Mouse (Mus musculus) megakaryocyte progenitor cell, adult 5-6 weeks (primary cell): ENCODE measurements around the gene Hnrnpu. TPM values are rescaled to one million over a fixed set of nuclear protein-coding genes. Genes with fewer than 3 reads are reported as not detected.
"Not testable (repeated sequence)": the region's sequence is repeated elsewhere in the genome, so short reads cannot be mapped to it uniquely, and the experiment has no call there.

Source experiments
- ATAC-seq: replicated peaks from 2 replicates; pipeline ENCODE4 v1.8.0; 2016; ENCODE audit warnings: mild to moderate bottlenecking, moderate TSS enrichment, inconsistent platforms; ENCODE audit not compliant: poor library complexity
- total RNA-seq, 2 experiments: library from RNA; stranded (forward) in 1 of 2; stranded (reverse) in 1 of 2; fragments of 157-497, 149-512 nt in 1 of 2; fragments of 200-1000 nt in 1 of 2; gene quantifications; 2 replicates each; pipeline versions ENCODE4 v1.2.3 to v1.2.4; 2015 to 2017

Gene Hnrnpu
- total RNA-seq, 2 experiments from 2014 or later, result 490 to 703 TPM

DNA sequence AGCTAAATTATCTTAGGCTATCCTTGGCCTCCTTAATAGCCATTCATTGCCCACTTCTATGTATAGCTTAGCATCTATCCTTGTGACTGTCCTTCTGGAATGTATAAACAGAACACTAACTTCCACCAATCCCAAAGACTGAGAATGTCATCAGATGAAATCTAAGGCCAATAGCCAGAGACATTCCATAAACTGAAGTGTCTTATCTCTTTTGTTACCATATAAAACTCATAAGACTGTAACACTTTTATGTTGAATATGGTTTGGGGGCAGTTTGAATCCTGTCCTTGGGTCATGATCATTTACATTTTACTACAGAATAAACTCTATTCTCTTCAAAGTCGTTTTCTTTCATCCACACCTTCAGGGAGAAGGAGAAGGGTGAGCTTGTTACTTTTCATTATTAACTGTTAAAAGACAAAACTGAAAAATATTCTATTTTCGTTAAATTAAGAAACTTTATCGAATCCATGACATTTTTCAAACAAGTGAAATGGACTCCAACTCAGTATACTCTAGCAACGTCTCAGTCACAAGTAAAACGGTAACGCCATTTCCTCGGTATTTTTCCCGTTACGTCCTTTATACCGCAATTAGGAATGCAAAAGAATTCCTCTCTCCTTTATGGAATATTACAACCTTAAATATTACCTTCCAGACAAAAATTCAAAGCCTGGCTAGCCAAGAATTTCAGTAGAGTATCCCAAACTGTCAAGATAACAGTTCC is 20.2 kb downstream of the Hnrnpu start:
- no peak for ATAC-seq

DNA sequence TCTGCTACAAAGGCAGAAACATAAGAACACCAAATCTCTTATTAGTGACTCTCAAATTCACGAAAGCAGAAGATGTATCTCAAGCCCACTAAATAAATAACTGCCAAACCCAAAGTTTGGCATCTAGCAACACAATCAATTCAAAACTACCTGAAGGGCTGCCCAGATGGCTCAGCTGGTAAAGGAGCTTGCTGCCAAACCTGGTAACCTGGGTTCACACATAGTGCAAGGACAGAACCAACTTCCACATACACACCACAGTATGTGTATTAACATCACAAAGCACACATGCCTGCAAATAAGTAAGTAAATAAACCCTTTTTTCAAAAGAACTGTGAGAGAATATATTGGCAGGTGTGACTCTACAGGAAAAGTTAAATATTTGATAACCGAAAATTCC is 23.4 kb downstream of the Hnrnpu start:
- no peak for ATAC-seq

DNA sequence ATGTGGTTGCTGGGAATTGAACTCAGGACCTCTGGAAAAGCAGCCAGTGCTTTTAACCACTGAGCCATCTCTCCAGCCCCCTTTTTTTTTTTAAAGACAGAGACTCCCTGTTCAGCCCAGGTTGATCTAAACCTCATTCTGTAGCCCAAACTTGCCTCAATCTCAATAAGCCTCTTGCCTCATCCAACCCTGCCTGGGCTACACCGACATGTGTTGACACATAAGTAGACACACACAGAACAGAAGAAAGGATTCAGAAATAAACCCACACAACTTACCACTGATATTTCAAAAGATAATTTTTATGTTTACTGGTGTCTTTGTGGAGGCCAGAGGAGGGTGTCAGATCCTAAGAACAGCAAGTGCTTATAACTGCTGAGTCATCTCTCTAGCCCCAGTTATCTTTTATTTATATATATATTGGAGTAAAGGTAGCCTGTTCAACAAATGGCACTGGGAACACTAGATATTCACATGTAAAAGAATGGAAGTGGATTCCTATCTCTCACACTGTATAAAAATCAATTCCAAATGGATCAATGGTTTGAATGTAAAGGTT is 24.5 kb downstream of the Hnrnpu start:
- peak; percentile 45 for ATAC-seq

GRCm38 (mm10) chr1:178310128-178310527 is 27.5 kb downstream of the Hnrnpu start:
- 0 out of 2 replicates have a peak, but pooled peaks have one; percentile 47 for ATAC-seq

- ATAC-seq, result no peak
Measured at GRCm38 (mm10) chr1:178309487-178309886, 28.1 kb downstream of the Hnrnpu start.

- peak; percentile 91 for ATAC-seq
Measured at GRCm38 (mm10) chr1:178303425-178303824, 34.2 kb downstream of the Hnrnpu start.

GRCm38 (mm10) chr1:178301261-178301660 is 36.3 kb downstream of the Hnrnpu start:
- not testable (repeated sequence) for ATAC-seq

- ATAC-seq, result no peak
Measured at GRCm38 (mm10) chr1:178294051-178294450, 43.5 kb downstream of the Hnrnpu start.

DNA sequence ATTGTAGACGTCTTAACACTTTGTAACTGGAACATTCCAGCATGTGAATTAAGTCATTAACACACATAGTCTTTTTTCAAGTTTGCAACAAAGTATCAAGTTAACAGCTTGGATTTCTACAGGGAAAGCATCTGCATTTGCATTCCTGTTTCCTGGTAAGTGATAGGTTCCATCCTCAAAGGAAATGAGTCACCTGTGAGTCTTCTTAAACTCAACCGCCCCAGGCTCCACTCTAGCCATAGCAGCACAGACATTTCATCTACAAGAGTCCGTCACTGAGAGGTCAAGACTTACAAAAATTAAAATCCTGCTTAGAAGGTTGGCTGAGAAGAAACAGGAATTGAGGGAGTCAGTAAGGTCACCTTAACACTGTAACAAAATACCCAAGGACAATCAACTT is 45.9 kb downstream of the Hnrnpu start:
- ATAC-seq, result no peak

GRCm38 (mm10) chr1:178287601-178288176 is 49.9 kb downstream of the Hnrnpu start:
- ATAC-seq, result no peak

DNA sequence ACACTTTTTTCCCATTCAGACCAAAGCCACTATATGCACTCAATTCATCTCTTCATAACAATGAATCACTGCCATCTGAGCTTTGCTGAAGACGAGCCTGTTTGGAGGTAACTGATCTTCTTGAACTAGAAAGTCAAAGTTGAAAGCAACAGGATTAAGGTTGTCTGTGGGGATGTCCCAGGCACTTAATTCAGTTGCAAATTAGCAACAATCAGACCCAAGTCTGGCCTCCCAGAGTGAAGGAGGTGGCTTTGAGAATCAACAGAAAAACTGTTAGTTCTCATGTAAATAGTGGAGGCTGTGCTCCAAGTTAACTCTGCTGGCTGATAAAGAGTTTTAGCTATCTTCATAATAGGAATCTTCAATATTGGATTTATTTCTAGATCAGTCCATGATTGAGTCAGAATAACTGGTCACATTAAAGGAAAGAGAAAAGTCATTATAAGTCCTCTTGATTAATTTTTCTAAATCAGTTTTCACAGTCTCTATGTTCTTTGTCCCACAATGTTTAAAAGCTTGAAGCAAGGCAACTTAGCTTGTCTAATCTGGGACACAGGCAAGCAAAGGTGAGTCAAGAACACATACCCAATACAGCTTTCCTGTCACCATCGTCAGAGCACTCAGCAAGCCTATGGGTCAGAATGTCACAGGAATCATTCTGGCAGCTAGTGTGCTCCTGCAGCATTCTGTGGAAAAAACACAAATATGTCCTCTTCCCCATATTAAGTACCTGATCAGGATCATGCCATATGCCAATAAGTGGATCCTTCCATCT is 53.5 kb downstream of the Hnrnpu start:
- no peak for ATAC-seq

DNA sequence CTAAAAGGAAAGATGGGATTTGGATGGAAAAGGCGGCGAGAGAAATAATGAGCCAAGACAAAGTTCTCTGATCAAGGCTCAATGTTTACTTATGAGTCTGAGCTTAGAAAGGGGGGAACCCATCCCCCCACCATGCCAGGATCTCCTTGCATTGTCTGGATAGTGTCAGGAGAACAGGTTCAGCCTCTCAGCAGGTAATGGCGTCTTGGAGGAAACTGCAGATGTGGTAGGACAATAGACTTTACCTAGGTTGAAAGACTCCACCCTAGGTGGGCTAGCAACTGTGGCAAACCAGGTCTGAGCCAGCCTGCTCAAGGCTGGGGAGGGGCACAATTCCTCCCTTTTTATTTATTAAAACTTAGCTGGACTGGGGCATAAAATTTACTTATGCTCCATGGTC is 54.3 kb downstream of the Hnrnpu start:
- ATAC-seq, result not testable (repeated sequence)

GRCm38 (mm10) chr1:178276054-178276911 is 61.3 kb downstream of the Hnrnpu start:
- ATAC-seq, result peak; percentile 80

DNA sequence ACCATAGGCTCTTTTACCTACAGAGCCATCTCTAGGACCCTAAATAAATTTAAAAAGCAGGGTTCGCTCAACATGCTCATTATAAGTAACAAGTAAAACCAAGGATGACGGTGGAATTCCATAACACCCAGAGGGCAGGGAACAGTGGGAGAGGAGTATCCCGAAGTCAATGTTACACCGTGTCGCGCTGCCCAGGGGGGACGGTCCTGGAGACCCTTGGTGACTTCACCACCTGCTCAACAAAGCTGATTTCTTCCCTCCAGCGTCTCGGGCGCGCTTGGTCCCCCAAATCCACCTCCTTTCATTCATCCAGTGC is 61.9 kb downstream of the Hnrnpu start:
- ATAC-seq, result no peak

DNA sequence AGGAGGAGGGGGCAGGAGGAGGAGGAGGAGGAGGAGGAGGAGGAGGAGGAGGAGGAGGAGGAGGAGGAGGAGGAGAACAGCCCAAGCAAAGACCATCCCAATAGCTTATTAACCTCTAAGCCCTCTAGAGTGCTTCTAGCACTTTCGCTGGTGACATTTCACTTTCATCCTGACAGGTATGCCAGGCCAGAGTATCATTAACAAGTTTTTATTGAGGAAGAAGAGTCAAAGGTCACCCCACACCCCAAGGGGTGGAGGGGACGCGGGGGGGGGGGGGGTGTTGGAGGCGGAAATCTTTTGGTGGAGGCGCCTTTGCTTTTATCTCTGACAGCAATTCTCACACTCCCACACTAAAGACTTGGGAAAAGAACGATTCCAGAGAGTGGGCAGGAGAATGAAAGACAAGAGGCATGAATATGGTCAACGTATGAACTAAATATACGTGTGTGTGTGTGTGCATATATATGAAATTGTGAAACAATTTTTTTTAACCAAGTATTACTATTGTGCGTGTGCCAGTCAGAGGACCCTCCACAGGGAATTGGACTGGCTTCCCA is 62.3 kb downstream of the Hnrnpu start:
- ATAC-seq, result no peak

Other genes starting within 250 kb of the Hnrnpu start
- gene Desi2, start 150.4 kb downstream of the Hnrnpu start, total RNA-seq (2015), result 12.0 and 17.3 TPM in 2 replicates
- 11.5 and 16.5 TPM in 2 replicates for gene Desi2, start 150.4 kb downstream of the Hnrnpu start, total RNA-seq (2017)
- 153 and 181 TPM in 2 replicates for gene Cox20, start 18.7 kb downstream of the Hnrnpu start, total RNA-seq (2015)
- gene Cox20, start 18.7 kb downstream of the Hnrnpu start, total RNA-seq (2017), result 153 and 163 TPM in 2 replicates
- 3.8 and 4.2 TPM in 2 replicates for gene Efcab2, start 68.3 kb upstream of the Hnrnpu start, total RNA-seq (2015)
- 1.7 and 3.2 TPM in 2 replicates for gene Efcab2, start 68.3 kb upstream of the Hnrnpu start, total RNA-seq (2017)
- 0.37 and 0.42 TPM in 2 replicates for gene Kif26b, start 191.3 kb upstream of the Hnrnpu start, total RNA-seq (2015)
- gene Kif26b, start 191.3 kb upstream of the Hnrnpu start, total RNA-seq (2017), result 0.33 and 0.98 TPM in 2 replicates